Mouse (Mus musculus) B cell, adult 2 months (primary cell): ENCODE data around the gene Gm48552.

Experiments
- DNase-seq, 2 experiments: peaks; one replicate each; pipeline ENCODE4 v3.0.0; 2022

Gm48552 gene

DNA sequence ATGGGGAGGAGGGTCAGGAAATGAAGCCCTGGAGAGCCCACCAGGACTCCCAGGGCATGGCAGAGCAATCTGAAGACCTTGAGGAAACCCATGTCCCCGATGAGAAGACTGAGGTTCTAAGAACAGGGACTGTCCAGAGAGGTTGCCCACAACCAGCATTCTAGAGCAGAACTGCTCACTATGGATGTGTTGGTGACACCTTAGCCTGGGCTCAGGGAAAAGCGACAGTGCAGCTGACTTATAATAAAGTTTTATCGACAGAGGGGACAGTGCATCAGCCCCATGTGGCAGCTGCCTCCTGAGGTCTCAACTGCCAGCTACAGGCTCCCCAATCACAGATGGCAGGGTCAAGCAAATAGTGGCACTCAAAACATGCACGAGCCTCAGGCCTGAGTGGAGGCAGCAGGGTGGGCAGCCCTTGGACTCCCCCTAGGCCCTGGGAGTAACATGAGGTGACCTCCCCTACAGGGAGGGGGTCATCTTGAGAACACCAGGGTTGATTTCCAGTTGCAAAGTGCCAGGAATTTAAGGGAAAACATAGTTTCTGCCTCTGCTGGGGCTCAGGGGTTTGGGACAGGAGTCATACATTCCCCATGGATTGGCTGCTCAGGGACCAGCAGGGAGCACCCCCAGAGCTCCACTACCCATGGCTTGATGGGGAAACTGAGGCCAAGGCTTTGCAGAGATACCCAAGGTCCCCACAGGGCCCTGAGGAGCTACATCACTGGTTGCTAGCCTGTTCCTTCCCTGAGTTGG, 32.4 kb downstream of the Gm48552 start:
- no peak for DNase-seq

GRCm38 (mm10) chr10:81421797-81422100, 32.9 kb downstream of the Gm48552 start:
- DNase-seq = no peak

GRCm38 (mm10) chr10:81422191-81422590, 33.4 kb downstream of the Gm48552 start:
- DNase-seq = no peak

- DNase-seq = no peak
These were observed 33.9 kb downstream of the Gm48552 start for GRCm38 (mm10) chr10:81422661-81423217.

GRCm38 (mm10) chr10:81423476-81424245, 34.9 kb downstream of the Gm48552 start:
- no peak for DNase-seq

- no peak for DNase-seq
These were observed 35.6 kb downstream of the Gm48552 start for GRCm38 (mm10) chr10:81424246-81425051.

DNA sequence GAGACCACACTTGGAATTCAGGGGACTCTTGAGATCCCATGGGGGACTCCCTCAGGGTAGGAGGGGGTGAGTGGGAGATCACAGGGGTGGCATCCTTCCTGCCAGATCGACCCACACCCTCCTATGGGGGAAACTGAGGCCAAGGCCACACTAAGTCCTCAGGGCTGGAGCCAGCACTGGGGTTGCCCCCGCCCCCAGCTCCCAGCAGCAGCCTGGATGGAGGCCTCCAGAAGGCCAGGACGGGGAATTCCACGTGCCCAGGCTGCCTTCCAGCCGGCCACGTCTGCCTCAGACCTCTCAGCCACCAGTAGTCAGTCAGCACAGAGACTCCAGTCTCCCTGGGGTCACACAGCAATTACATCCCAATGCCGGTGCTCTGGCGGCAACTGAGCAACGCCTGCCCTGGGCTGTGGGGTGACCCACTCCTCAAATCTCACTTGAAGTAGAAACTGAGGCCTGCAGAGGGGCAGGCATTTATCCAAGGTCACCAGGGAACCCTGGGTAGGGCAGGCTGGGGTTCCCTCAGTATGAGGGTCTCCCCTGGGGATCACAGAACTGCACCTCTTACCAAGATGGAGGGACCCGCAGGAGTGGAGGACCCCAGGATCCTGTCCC, 36.5 kb downstream of the Gm48552 start:
- DNase-seq = no peak

DNA sequence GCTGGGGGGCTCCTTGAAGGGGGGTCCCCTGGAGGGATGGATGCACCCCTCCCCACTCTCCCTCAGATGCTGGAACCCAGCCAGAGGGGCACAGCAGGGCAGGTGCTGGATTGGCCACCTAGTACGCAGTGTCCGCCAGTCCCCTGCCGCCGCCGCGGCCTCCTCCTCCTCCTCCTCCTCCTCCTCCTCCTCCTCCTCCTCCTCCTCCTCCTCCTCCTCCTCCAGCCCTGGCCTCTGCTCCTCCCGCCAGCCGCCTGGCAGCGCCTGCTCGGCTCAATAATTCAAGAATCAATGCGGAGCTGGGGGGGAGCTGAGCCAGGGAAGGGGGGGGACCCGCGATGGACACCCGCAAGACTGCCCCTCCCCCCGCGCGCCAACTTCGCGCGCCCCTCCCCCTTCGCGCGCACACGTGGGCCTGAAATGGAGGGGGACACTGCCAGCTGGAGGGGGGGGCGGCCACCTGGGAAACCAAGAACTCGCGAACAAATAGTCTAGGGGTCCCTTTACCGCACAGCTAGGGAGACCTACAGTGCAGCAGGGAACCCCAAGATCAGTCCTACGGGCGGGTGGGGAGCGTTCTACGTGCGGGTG, 37.4 kb downstream of the Gm48552 start:
- DNase-seq = no peak

DNA sequence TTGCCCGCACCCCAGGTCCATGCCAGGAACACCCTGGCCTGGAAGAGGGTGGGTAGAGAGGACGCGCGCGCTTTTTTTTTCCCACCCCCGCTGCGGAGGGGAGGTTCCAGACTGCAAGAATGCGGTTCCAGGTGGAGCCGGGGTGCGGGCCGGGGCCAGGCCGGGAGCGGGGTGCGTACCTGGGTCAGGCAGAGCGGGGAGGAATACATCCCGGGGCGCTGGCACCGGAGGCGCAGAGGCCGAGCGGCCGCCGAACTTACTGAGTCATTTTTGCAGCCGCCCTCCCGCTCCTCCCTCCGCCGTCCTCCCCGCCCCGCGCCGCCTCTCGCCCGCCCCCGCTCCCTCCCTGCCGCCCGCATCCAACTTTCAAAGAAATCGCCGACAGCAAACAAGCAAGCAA, 38.1 kb downstream of the Gm48552 start:
- peak in 1 of 2 experiments; percentile 27 for DNase-seq

DNA sequence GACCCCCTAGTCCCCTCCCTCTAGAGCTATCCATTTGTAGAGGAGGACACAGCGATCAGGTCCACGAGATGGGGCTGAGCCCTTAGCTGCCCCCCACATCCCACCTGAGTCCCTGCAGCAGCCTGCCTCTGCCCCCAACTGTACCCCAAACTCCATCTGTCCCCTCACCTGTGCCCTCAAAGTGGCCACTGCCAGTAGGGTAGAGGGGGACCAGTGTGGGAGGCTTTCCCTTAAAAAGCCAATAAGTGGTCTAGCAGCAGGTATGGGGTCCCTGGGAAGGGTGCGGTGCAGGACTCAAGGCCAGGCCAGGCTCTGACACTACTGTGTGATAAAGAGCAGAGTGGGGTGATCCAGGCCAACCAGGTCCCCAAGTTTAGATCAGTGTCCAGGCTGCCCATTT, 38.5 kb downstream of the Gm48552 start:
- no peak for DNase-seq

DNA sequence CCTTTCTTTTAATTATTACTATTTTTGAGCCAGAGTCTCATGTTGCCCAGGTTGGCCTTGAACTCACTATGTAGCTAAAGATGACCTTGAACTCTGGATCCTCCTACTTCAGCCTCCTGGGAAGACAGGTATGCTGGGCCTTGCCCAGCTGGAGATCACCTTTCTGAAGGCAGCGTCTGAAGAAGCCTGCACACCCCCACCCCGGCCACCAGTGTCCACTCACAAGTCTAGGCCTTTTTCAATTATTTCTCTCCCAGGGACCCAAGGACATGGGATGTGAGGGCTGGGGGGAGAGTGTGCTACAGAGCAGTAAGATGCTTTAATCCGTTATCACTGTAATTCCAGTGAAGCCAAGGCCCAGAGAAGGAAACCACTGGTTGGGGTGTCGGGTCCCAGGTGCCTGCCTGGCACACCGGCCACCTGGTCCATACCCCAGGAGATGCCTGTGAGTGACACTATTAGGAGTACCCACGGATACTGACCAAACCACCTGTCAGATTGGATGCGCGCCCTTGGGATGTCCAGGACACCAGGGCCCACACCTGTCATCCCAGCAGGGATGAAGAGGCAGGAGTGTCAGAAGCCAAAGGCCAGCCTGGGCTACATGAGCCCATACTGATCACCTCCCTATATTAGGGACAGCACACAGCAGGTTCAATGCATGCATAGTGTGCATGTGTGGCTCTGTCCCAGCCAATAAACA, 39.1 kb downstream of the Gm48552 start:
- DNase-seq = no peak

GRCm38 (mm10) chr10:81428507-81428870, 39.7 kb downstream of the Gm48552 start:
- DNase-seq = no peak

DNA sequence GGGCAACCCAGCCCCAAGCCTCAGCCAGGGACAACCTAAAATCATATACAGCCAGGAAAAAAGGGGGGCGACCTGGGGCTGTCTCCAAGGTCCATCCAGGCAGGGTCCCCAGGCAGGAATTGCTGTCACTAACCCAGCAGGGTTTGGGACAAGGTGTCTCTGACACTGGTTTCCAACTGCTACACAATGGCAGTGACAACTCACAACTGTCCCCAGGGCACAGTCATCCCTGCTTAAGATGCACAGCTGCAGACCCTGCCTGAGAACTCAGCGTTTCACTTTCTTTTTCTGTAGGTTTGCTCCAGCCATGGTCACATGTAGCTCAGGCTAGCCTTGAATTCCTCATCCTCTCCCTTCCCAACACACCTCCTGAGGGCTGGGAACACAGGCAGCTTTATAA, 40.3 kb downstream of the Gm48552 start:
- DNase-seq = peak in 1 of 2 experiments; percentile 28

GRCm38 (mm10) chr10:81429605-81430061, 40.8 kb downstream of the Gm48552 start:
- DNase-seq = peak; percentile 83 to 84

GRCm38 (mm10) chr10:81430141-81430830, 41.5 kb downstream of the Gm48552 start:
- peak; percentile 80 to 85 for DNase-seq

DNA sequence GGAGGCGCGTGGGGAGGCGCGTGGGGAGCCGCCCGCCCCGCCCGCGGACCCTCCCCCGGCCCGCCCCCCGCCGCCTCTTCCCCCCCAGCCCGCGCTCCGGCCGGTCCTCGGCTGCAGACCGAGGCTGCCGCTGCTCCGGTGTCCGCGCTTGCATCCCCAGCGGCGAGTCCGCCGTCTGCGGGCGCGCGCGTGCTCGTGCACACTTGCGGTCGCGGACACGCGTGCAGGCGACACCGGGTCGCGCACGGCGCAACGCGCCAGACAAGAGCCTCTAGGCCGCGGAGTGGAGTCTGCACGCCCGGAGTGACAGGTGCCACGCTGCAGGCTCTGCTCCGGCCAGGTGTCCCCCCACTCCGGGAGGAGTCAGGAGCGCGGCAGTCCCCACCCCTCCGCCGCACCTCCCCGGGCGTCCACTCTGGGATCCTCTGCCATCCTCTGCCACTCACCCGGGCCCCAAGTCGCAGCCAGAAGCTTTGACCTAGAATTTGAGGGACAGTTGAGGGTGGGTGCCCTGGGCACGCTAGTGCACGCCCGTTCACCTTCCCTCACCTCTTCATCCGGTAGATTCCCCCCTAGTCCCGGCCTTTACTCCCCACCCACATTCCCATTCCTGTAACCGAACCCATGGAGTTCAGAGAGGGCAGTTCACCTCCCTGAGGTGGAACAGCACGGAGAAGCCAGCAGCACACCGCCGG, 42.2 kb downstream of the Gm48552 start:
- DNase-seq = peak; percentile 62 to 69

DNA sequence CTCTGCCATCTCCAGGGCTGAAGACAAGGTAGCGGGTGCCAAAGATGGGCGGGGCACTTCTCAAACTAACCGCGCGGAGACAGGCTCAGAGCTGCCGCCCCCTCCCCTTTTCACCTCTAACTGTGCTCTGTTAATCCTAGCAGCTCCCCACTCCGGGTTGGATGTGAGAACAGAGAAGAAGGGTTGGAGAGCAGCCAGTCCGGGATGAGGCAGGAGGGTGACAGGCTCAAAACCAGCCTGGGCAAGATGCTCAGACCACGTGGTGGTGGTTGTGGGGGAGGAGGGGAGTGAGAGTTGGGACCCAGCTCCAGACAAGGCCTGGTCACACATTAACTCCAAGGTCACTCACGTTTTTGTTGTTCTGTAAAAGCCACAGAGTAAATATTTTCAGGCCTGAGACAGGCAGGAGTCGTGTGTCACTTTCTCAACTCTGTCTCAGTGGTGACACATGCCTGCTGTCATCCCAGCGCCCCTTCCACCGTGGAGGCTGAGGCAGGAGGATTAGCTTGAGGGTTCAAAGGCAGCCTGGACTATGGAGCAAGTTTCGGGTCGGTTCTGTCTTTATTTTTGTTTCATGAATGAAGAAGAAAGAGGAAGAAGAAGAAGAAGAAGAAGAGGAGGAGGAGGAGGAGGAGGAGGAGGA, 42.8 kb downstream of the Gm48552 start:
- DNase-seq = peak; percentile 36 to 41

- no peak for DNase-seq
These were observed 43.5 kb downstream of the Gm48552 start for GRCm38 (mm10) chr10:81432169-81432867.

DNA sequence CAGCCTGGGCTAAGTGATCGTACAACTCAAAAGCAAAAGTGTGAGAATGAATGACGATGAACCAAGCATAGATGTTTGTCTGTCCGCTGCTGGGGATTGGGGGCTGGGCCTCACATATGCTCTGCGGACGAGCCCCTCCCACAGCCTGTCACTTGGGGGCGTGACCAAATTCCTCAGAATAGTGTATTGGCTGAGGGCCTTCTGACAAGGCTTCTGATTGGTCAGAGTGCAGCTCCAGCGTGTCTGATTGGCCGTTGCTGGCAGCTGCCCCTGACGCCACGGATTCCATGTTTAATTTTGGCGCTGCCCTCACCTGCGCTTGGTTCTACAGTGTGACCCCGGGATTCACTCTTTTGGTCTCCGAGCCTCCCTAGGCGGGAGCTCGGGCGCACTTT, 44.1 kb downstream of the Gm48552 start:
- peak; percentile 92 to 94 for DNase-seq
